Mouse (Mus musculus) MEL (cell line): ENCODE results near the gene Nr2f6. TPM values are rescaled to one million over a fixed set of nuclear protein-coding genes. Genes with fewer than 3 reads are reported as not detected.

Experiments
- DNase-seq: peaks from one replicate; pipeline ENCODE4 v3.0.0; 2011; ENCODE audit warnings: low read depth, low spot score
- H3K27ac ChIP-seq: 2 replicates; pipeline ENCODE4 v1.5.1; 2012; ENCODE audit warnings: low read depth, mild to moderate bottlenecking, control low read depth, low read length, moderate library complexity; ENCODE audit not compliant: control insufficient read depth
- H3K27me3 ChIP-seq, 2 experiments: fragments of 150-350 bp in 1 of 2; sonication (generic) in 1 of 2; 2 replicates each; pipeline ENCODE4 v1.6.1; 2012; ENCODE audit warnings: low read length in 2 of 2, mild to moderate bottlenecking in 2 of 2, improper control_type of control experiment in 1 of 2, moderate library complexity in 1 of 2; ENCODE audit not compliant: insufficient read depth in 2 of 2, control insufficient read depth in 1 of 2
- H3K36me3 ChIP-seq, 2 experiments: 2 replicates each; pipeline ENCODE4 v1.6.1; 2012 to 2014; ENCODE audit warnings: low read length in 2 of 2, improper control_type of control experiment in 1 of 2, inconsistent platforms in 1 of 2, mild to moderate bottlenecking in 1 of 2; ENCODE audit not compliant: insufficient read depth in 2 of 2, control insufficient read depth in 1 of 2
- H3K4me1 ChIP-seq, 2 experiments: fragments of 150-350 bp in 1 of 2; sonication (generic) in 1 of 2; 2 replicates each; pipeline ENCODE4 v1.6.1; 2012; ENCODE audit warnings: low read length in 2 of 2, improper control_type of control experiment in 1 of 2, mild to moderate bottlenecking in 1 of 2; ENCODE audit not compliant: insufficient read depth in 2 of 2, control insufficient read depth in 1 of 2
- H3K4me3 ChIP-seq, 2 experiments: fragments of 150-350 bp in 1 of 2; sonication (generic) in 1 of 2; 2 replicates each; pipeline ENCODE4 v1.5.1; 2012; ENCODE audit warnings: low read depth in 2 of 2, low read length in 2 of 2, mild to moderate bottlenecking in 2 of 2, moderate library complexity in 2 of 2, control low read depth in 1 of 2, improper control_type of control experiment in 1 of 2; ENCODE audit not compliant: control insufficient read depth in 1 of 2, insufficient read depth in 1 of 2
- H3K79me2 ChIP-seq: 2 replicates; pipeline ENCODE4 v1.6.1; 2012; ENCODE audit warnings: mild to moderate bottlenecking, low read length, moderate library complexity; ENCODE audit not compliant: control insufficient read depth, poor library complexity, insufficient read depth
- H3K9ac ChIP-seq: 2 replicates; pipeline ENCODE4 v1.6.1; 2012; ENCODE audit warnings: low read depth, mild to moderate bottlenecking, control low read depth, low read length, moderate library complexity; ENCODE audit not compliant: control insufficient read depth, poor library complexity, severe bottlenecking
- H3K9me3 ChIP-seq: fragments of 150-350 bp; sonication (generic); replicated peaks from 2 replicates; pipeline ENCODE4 v1.6.1; 2012; ENCODE audit warnings: mild to moderate bottlenecking, low read length, improper control_type of control experiment, moderate library complexity; ENCODE audit not compliant: insufficient read depth
- CHD1 ChIP-seq: IDR thresholded peaks from 2 replicates; pipeline ENCODE4 v1.6.1; 2012; ENCODE audit warnings: low read depth, mild to moderate bottlenecking, inconsistent platforms, low read length, improper control_type of control experiment
- CHD2 ChIP-seq: IDR thresholded peaks from 2 replicates; pipeline ENCODE4 v1.6.1; 2011; ENCODE audit warnings: low read length, improper control_type of control experiment
- E2F4 ChIP-seq: IDR thresholded peaks from 2 replicates; pipeline ENCODE4 v1.6.1; 2011; ENCODE audit warnings: low read depth, low read length, improper control_type of control experiment, borderline replicate concordance
- ELF1 ChIP-seq: IDR thresholded peaks from 2 replicates; pipeline ENCODE4 v1.6.1; 2014; ENCODE audit warnings: low read depth, mild to moderate bottlenecking, inconsistent platforms, low read length, improper control_type of control experiment, moderate library complexity
- EP300 ChIP-seq, 2 experiments: IDR thresholded peaks; 2 replicates each; pipeline ENCODE4 v1.6.1; 2011; ENCODE audit warnings: improper control_type of control experiment in 2 of 2, low read length in 2 of 2, low read depth in 1 of 2, mild to moderate bottlenecking in 1 of 2
- ETS1 ChIP-seq: IDR thresholded peaks from 2 replicates; pipeline ENCODE4 v1.6.1; 2012; ENCODE audit warnings: low read depth, mild to moderate bottlenecking, inconsistent platforms, low read length, improper control_type of control experiment, moderate library complexity
- GATA1 ChIP-seq: IDR thresholded peaks from 2 replicates; pipeline ENCODE4 v1.6.1; 2011; ENCODE audit warnings: low read depth, low read length, improper control_type of control experiment
- HCFC1 ChIP-seq: IDR thresholded peaks from 2 replicates; pipeline ENCODE4 v1.6.1; 2012; ENCODE audit warnings: low read depth, mild to moderate bottlenecking, inconsistent platforms, low read length, improper control_type of control experiment, moderate library complexity
- KAT2A ChIP-seq: conservative IDR thresholded peaks from 2 replicates; pipeline ENCODE4 v1.6.1; 2012; ENCODE audit warnings: low read depth, low read length, improper control_type of control experiment, inconsistent platforms
- MAFK ChIP-seq: IDR thresholded peaks from 2 replicates; pipeline ENCODE4 v1.6.1; 2011; ENCODE audit warnings: low read depth, mild to moderate bottlenecking, low read length, improper control_type of control experiment, borderline replicate concordance
- MAX ChIP-seq: IDR thresholded peaks from 2 replicates; pipeline ENCODE4 v1.6.1; 2011; ENCODE audit warnings: low read length, improper control_type of control experiment
- MAZ ChIP-seq: IDR thresholded peaks from 2 replicates; pipeline ENCODE4 v1.6.1; 2012; ENCODE audit warnings: low read depth, mild to moderate bottlenecking, inconsistent platforms, low read length, improper control_type of control experiment
- MEF2A ChIP-seq: IDR thresholded peaks from 2 replicates; pipeline ENCODE4 v1.6.1; 2014; ENCODE audit warnings: low read depth, mild to moderate bottlenecking, inconsistent platforms, low read length, improper control_type of control experiment; ENCODE audit not compliant: poor library complexity, insufficient replicate concordance, severe bottlenecking; ENCODE audit errors: extremely low read depth
- MXI1 ChIP-seq: IDR thresholded peaks from 2 replicates; pipeline ENCODE4 v1.6.1; 2011; ENCODE audit warnings: mild to moderate bottlenecking, low read depth, low read length, improper control_type of control experiment
- NELFE ChIP-seq: IDR thresholded peaks from 2 replicates; pipeline ENCODE4 v1.6.1; 2011; ENCODE audit warnings: low read depth, low read length, improper control_type of control experiment
- NRF1 ChIP-seq: IDR thresholded peaks from 2 replicates; pipeline ENCODE4 v1.6.1; 2014; ENCODE audit warnings: low read depth, mild to moderate bottlenecking, inconsistent platforms, low read length, improper control_type of control experiment, moderate library complexity; ENCODE audit not compliant: poor library complexity, insufficient read depth, severe bottlenecking
- POLR2A ChIP-seq, 2 experiments: IDR thresholded peaks; 2 replicates each; pipeline ENCODE4 v1.6.1; 2011 to 2012; ENCODE audit warnings: low read length in 2 of 2, mild to moderate bottlenecking in 2 of 2, control low read depth in 1 of 2, improper control_type of control experiment in 1 of 2, low read depth in 1 of 2, moderate library complexity in 1 of 2; ENCODE audit not compliant: control insufficient read depth in 1 of 2, insufficient read depth in 1 of 2, poor library complexity in 1 of 2
- POLR2AphosphoS5 ChIP-seq: IDR thresholded peaks from 2 replicates; pipeline ENCODE4 v1.6.1; 2012; ENCODE audit warnings: low read depth, borderline replicate concordance, mild to moderate bottlenecking, inconsistent platforms, low read length, moderate library complexity, mixed read lengths
- RAD21 ChIP-seq: IDR thresholded peaks from 2 replicates; pipeline ENCODE4 v1.6.1; 2011; ENCODE audit warnings: mild to moderate bottlenecking, low read depth, low read length, improper control_type of control experiment
- RCOR1 ChIP-seq: IDR thresholded peaks from 2 replicates; pipeline ENCODE4 v1.6.1; 2012; ENCODE audit warnings: low read depth, mild to moderate bottlenecking, inconsistent platforms, low read length, improper control_type of control experiment
- SIN3A ChIP-seq: IDR thresholded peaks from 2 replicates; pipeline ENCODE4 v1.6.1; 2012; ENCODE audit warnings: low read length, improper control_type of control experiment, inconsistent platforms
- SMC3 ChIP-seq: IDR thresholded peaks from 2 replicates; pipeline ENCODE4 v1.6.1; 2011; ENCODE audit warnings: low read depth, low read length, improper control_type of control experiment
- TAL1 ChIP-seq: IDR thresholded peaks from 2 replicates; pipeline ENCODE4 v1.6.1; 2012; ENCODE audit warnings: mild to moderate bottlenecking, inconsistent platforms, low read length, moderate library complexity, mixed read lengths
- TBP ChIP-seq: IDR thresholded peaks from 2 replicates; pipeline ENCODE4 v1.8.0; 2011; ENCODE audit warnings: low read depth, low read length, improper control_type of control experiment
- TCF12 ChIP-seq: IDR thresholded peaks from 2 replicates; pipeline ENCODE4 v1.6.1; 2014; ENCODE audit warnings: low read depth, mild to moderate bottlenecking, inconsistent platforms, low read length, improper control_type of control experiment, moderate library complexity
- UBTF ChIP-seq: IDR thresholded peaks from 2 replicates; pipeline ENCODE4 v1.6.1; 2012; ENCODE audit warnings: low read depth, mild to moderate bottlenecking, inconsistent platforms, low read length, improper control_type of control experiment, moderate library complexity, borderline replicate concordance; ENCODE audit not compliant: insufficient read depth
- USF1 ChIP-seq: IDR thresholded peaks from 2 replicates; pipeline ENCODE4 v1.6.1; 2014; ENCODE audit warnings: low read depth, mild to moderate bottlenecking, inconsistent platforms, low read length, improper control_type of control experiment, moderate library complexity
- USF2 ChIP-seq, 2 experiments: IDR thresholded peaks; 2 replicates each; pipeline ENCODE4 v1.6.1; 2011 to 2012; ENCODE audit warnings: improper control_type of control experiment in 2 of 2, low read length in 2 of 2, borderline replicate concordance in 1 of 2, inconsistent platforms in 1 of 2, low read depth in 1 of 2, mild to moderate bottlenecking in 1 of 2; ENCODE audit not compliant: insufficient read depth in 1 of 2
- ZC3H11A ChIP-seq: IDR thresholded peaks from 2 replicates; pipeline ENCODE4 v1.6.1; 2012; ENCODE audit warnings: low read depth, mild to moderate bottlenecking, inconsistent platforms, low read length, improper control_type of control experiment
- ZKSCAN1 ChIP-seq: IDR thresholded peaks from 2 replicates; pipeline ENCODE4 v1.6.1; 2012; ENCODE audit warnings: low read depth, mild to moderate bottlenecking, inconsistent platforms, low read length, improper control_type of control experiment, moderate library complexity
- ZMIZ1 ChIP-seq: IDR thresholded peaks from 2 replicates; pipeline ENCODE4 v1.6.1; 2012; ENCODE audit warnings: low read depth, mild to moderate bottlenecking, inconsistent platforms, low read length, improper control_type of control experiment, moderate library complexity
- ZNF384 ChIP-seq: IDR thresholded peaks from 2 replicates; pipeline ENCODE4 v1.6.1; 2012; ENCODE audit warnings: low read depth, mild to moderate bottlenecking, inconsistent platforms, low read length, improper control_type of control experiment
- polyA plus RNA-seq, 2 experiments: library from polyadenylated mRNA; stranded (reverse) in 1 of 2; unstranded in 1 of 2; fragments of >175 nt in 1 of 2; fragments of >200 nt in 1 of 2; gene quantifications; 2 replicates each; pipeline versions ENCODE4 v1.2.1 to v1.2.4; 2012; ENCODE audit warnings: low replicate concordance in 2 of 2, low read depth in 1 of 2; ENCODE audit not compliant: insufficient read length in 2 of 2, insufficient read depth in 1 of 2, missing spikeins in 1 of 2
- total RNA-seq: library from RNA; depleted of rRNA; stranded (reverse); fragments of 300-350 nt; gene quantifications from 2 replicates; pipeline ENCODE4 v1.2.3, GENCODE M21; 2012

Gene Nr2f6
- total and polyA plus RNA-seq, 3 experiments = 29.6 to 48.3 TPM; not detected in 1

DNA sequence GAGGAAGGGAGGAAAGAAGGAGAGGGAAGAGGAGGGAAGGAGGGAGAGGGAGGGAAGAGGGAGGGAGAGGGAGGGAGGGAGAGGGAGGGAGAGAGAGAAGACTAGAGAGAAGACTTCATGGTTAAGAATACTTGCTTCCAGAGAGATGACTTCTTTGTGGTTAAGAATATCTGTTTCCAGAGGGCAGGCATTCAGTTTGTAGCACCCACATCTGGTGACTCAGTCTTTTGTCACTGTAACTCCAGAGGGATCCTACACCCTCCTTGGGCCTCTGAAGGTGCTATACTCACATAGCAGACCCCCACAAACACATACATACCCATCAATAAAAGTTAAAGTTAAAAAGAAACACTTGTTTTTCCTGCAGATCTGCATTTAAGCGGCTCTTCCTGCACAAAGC lies 30.2 kb downstream of the Nr2f6 start:
- no peak for TF ChIP-seq POLR2AphosphoS5
- no peak for TF ChIP-seq ZC3H11A
- TF ChIP-seq CHD2 = no peak
- no peak for TF ChIP-seq NRF1
- TF ChIP-seq GATA1 = no peak
- TF ChIP-seq NELFE = no peak
- TF ChIP-seq SIN3A = no peak
- TF ChIP-seq MAFK = no peak
- no peak for TF ChIP-seq EP300 (IDR thresholded peaks at IDR 0.05; ENCODE audit: low read depth in 1 of 2, low read length in 2 of 2)
- no peak for TF ChIP-seq TCF12
- TF ChIP-seq HCFC1 = no peak
- no peak for TF ChIP-seq ELF1
- TF ChIP-seq USF2 (IDR thresholded peaks at IDR 0.05; ENCODE audit: borderline replicate concordance in 1 of 2, insufficient read depth in 1 of 2, low read depth in 1 of 2, low read length in 2 of 2) = no peak
- TF ChIP-seq POLR2A (IDR thresholded peaks at IDR 0.05; ENCODE audit: control insufficient read depth in 1 of 2, insufficient read depth in 1 of 2, low read depth in 1 of 2, low read length in 2 of 2, poor library complexity in 1 of 2) = no peak
- TF ChIP-seq MAX = no peak
- no peak for TF ChIP-seq MXI1
- TF ChIP-seq ZMIZ1 = no peak
- no peak for TF ChIP-seq MAZ
- no peak for TF ChIP-seq ETS1
- Histone ChIP-seq H3K9ac (no peak overlapping the region), H3K4me1 (no peaks in the 10 kb centered on the region), H3K27ac (no peak overlapping the region), H3K4me3 (no peak overlapping the region), H3K9me3 (no peaks in the 10 kb centered on the region), H3K79me2 (no peaks in the 10 kb centered on the region), H3K27me3 (no peaks in the 10 kb centered on the region), H3K36me3 (peaks cover 0 to 4% of the 10 kb centered on the region in 2 experiments; a peak in 2 of 4 replicates)
- DNase-seq = no peak

DNA sequence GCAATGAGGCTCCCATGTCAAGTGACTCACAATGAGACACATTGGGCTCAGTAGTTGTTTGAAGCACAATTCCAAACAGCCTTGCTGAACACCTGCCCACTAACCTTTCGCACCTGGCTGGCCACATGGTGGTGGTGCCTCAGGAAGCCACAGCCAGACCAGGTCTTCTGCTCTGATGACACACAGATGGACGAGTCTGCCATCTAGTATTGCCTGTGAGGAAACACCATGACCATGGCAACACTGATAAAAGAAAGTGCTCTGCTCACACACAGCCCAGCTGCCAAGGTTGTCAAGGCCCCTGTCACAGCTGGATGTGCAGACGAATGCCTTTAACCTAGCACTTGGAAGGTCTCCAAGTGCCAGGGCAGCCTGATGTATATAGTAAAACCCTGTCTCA lies 30.6 kb downstream of the Nr2f6 start:
- Histone ChIP-seq H3K4me1 (no peaks in the 10 kb centered on the region), H3K4me3 (no peak overlapping the region), H3K36me3 (peaks cover 0 to 3% of the 10 kb centered on the region in 2 experiments; a peak in 2 of 4 replicates), H3K9ac (no peak overlapping the region), H3K9me3 (no peaks in the 10 kb centered on the region), H3K27ac (no peak overlapping the region)
- no peak for DNase-seq
- TF ChIP-seq CHD1 (no peak), CHD2 (no peak), TBP (no peak), TAL1 (no peak), UBTF (no peak), MEF2A (no peak), ZKSCAN1 (no peak), USF2 (IDR thresholded peaks at IDR 0.05; ENCODE audit: borderline replicate concordance in 1 of 2, insufficient read depth in 1 of 2, low read depth in 1 of 2, low read length in 2 of 2) (no peak), E2F4 (no peak), ZNF384 (no peak), GATA1 (no peak), RAD21 (no peak), HCFC1 (no peak), KAT2A (no peak), MXI1 (no peak), USF1 (no peak), SIN3A (no peak), ZMIZ1 (no peak), RCOR1 (no peak), SMC3 (no peak)
- TF ChIP-seq, all 39 proteins: peak for 0
- H3K27me3 ChIP-seq = no peaks in the 10 kb centered on the region
- H3K79me2 ChIP-seq = no peaks in the 10 kb centered on the region
